Mouse (Mus musculus) urinary bladder, postnatal 4 days (tissue): ENCODE measurements around the gene Zmiz1.

Source experiments
- DNase-seq, 2 experiments: peaks; one replicate each; pipeline ENCODE4 v3.0.0; 2021 to 2022; ENCODE audit warnings: low spot score in 2 of 2

Zmiz1 gene

DNA sequence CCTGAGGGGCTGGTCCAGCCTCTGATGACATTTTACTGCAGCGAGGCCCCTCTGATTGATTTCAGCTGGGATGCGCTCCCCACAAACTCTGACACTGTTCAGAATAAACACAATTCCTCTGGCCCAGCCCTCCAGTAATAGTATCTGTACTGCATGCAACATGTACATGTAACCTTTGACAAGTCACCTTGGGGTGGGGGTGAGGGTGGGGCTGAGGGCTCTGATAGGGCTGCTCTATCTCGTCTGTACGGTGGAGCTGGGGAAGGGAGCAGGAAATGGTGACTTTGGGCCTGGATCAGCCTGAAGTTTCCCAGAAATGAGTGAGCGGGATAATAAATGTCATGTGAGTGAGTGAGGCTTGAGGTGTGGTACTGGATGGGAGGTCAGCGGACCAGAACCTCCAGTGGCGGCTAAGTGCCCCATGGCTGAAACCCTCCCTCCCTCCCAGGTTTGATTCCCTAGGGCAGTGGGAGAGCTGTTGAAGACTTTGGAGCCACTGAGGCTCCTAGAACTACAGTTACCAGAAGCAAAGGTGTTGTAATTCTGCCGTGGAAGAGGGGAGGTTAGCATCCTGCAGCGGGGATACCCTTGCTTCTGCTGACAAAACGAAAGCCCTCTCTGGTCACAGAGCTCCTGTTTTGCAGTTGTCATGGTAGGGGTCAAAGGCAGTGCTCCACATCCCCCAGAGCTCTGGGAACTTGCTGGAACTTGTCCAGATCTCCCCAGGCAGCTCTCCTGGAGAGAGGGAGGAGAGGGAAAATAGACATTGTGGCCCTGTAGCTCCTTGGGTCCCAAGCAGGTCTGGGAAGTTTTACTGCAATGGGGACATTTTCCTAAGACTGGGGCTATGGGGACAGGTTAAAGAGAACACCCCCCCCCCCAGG is 153.1 kb downstream of the Zmiz1 start:
- DNase-seq = no peak

DNA sequence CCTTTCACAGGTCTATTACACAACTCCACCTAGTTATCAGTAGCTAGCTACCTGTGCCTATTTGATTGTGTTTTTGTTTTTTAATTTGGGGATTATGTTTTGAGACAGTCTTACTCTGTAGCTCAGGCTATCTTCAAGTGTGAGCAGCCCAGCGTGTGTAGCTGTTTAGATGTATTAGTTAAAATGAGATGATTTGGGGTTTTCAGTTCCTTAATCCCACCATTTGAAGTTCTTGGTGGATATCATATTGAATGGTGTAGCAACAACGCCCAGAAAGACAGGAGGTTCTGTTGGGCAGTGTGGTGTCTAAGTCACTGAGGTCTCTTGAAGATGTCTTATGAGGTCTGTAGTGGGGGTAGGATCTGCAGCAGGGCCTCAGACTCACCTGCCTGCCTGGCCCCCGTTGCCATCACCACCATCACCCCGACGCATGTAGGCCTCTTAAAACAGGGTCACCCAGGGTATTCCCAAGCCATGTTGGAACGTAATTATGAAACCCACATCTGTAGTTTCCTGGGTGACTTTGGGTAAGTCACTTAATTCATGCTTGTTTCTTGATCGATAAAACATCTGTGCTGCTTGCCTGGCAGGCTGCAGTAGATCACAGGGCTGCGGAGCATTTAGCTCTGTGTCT is 155.1 kb downstream of the Zmiz1 start:
- no peak for DNase-seq

DNA sequence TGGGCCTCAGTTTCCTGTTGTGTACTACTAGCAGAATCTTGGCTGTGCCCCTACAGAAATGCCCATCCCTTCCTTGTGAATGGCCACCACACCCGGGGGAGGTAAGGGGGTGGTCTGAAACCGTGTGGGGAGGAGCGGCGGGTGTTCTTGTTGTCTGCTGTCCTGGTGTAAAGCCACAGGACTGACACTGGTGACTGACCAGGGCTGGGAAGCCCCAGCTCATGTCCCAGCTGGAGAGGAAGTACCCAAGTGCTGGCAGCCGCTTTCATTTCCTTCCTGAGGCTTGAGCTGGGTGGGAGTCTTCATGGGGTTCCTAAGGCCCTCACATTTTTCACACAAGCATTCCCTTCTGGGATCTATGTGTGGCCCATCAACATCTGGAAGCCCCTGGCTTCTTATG is 155.7 kb downstream of the Zmiz1 start:
- DNase-seq = no peak

DNA sequence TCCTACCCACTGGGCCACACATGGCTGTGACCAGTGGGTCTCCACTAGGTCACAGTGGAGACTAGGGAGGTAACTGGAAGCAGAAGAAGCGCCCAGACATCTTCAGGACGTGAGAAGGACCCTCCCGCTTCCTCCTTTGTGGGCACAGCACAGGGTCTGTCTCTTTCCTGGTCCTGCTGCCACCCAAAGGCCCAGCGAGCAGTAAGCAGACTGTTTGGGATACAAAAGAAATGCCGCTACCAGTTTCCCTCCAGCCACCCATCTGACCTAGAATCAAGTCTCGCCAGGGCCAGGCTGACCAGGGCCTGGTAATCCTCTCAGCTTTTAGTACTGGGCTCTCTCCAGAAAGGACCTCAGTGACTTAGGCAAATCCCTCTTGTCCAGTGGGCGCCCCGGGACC is 156.6 kb downstream of the Zmiz1 start:
- DNase-seq = no peak

DNA sequence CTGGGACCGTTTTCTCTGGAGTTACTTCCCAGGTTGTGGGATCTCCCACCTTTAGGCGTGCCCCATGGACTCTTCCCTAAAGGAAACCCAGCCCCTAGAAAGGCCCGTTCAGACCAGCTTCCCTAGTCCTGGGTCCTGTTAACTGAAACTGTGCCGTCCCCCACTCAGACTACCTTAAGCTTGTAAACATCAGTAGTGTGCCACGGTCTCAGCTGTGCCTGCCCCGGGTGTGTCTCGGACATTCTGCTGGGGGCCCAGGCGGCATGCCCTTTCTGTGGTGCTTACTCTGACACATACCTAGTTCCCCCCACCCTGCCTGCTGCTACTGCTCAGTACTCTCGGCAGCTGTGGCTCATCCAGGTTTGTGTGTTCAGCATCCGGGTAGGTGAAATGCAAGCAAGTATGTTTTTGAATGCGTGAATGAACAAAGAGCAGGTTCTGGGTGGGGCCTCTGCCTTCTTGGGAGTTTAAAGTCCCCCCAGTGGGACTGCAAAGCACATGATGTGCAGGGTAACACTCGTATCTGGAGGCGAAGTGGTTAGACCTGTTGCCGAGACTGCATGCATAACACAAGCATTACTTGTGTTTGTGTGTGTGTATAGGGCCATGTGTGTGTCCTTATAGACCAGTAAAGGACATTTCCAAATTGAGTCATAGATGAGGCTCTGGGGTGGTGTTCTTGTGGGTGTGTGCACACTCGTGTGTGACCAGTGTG is 157.2 kb downstream of the Zmiz1 start:
- no peak for DNase-seq

DNA sequence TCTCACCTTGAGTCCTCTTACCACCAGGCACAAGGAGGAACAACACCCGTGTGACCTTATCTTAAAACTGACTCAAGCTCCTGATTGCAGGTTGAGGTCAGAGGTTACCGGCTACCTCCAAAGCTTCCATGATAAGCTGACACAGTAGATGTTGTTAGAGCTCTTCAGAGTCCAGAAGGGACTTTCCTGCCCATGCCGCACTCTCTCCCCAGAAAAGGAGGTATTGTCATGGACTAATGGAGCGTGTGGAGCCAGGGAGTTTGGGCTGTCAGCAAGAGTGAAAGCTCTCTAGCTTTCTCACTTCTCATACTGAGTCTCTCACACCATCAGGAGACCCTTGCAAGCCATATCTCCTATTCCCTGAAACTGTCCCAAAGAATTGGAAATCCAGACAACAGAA is 158.3 kb downstream of the Zmiz1 start:
- DNase-seq = no peak

DNA sequence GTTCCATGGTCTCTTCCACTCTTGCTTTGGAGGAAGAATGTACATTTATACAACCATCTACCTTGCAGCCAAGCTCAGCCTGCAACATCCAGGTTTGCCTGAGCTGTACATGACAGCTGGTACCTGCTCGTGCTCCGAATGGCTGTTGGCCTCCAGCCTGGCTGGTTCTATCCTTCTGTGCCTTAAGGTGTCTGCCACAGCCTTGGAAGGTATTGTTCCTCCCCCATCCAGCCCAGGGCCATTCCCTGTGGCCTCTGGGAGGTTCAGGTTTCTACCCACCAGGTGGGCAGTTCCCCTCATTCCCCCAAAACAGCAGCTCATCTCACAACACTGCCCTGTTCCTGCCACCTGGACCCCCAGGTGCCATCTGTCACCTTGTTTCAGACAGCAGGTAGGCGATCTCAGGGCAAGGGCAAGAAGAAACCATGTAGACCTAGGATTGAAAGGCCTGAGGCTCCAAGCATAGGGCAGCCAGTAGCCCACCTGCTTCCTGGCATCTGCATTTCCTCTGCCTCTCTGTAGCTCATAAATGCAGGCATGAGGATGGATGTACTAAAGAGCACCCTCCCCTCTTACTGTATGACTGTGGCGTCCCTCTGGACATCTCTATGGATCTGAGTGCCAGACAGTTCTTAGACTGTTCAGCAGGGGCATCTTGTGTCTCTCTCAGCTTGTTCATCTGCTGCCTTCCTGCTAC is 160.2 kb downstream of the Zmiz1 start:
- no peak for DNase-seq

DNA sequence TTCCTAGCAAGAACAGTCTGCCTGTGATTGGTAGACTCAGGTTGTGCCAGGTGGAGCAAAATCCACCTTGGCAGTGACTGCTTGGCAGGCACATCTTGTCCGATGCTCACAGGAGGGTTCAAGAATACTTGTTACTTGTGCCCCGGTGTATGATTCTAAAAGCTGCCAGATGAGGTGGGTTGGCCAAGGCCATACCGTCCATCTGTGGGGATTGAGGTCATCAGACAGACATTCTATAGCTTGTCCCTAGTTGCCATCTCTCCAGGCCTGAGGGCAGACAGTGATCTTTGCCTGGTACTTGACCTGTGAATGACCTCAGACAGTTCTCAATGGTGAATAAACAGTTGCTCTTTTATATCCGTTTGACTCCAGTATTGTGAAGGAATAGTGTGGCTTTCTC is 161.8 kb downstream of the Zmiz1 start:
- DNase-seq = no peak

DNA sequence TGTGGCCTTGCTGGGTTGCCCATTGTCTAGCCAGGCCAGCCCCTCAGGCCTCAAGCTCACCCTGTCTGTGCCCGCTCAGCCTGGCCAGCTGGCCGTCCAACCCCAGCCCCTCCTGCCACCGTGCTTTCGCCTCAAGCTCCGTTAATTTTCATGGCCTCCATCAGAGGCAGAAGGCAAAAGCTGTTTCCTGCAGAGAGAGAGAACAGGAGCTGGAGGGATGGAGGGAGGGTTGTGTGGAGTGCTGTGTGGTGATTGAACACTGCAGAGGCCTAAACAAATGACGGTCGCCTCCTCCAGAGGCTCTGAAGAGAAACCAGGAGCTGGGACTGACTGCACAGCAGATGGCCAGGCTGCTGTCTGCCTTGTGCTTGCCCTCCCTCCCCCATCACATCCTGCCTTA is 164.7 kb downstream of the Zmiz1 start:
- no peak for DNase-seq

DNA sequence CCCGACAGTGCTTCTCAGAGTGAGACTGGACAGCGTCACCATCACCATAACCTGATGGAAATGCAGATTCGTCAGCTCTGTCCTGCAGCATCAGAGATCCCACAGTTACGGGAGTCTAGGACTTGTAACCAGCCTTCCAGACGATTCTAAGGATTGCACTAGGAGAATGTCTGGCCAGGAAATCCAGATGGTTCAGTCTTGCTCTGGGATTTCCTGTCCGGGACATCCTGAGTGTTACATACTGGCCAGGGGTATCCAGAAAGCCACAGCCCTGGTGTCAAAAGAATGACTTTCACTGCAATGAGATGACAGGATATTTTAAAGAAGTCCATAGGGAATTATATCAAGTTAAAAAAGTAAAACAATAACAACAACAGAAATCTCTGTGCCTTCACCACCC is 165.7 kb downstream of the Zmiz1 start:
- DNase-seq = no peak

DNA sequence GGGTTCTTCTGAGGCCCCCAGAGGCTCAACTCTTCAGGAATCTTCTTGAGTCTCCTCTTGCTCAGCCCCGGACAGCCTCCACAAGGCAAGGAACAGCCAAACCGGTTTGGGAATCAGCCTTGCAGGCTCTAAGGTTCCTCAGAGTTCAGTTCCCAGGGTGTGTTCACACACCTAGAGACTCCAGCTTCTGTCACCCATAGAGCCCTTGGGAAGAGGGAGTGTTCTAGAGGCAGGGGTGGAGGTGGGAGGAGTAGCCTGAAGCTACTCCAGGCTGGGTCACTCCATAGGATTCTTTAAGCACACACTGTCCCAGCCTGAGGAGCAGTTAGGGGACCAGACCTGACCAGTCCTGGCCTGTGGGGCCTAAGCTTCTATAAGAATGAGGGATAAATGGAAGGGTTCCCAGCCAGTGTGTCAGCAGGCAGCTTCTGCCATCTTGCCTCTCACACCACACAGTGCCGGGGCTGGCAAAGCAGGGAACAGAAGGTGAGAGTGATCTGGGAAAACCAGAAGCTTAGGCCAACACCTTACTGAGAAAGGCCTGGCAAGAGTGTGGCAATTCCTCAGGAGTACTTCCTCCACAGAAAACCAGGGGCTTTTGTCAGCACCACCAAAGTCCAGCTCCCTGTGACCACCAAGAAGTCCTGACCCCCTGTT is 168.7 kb downstream of the Zmiz1 start:
- no peak for DNase-seq

DNA sequence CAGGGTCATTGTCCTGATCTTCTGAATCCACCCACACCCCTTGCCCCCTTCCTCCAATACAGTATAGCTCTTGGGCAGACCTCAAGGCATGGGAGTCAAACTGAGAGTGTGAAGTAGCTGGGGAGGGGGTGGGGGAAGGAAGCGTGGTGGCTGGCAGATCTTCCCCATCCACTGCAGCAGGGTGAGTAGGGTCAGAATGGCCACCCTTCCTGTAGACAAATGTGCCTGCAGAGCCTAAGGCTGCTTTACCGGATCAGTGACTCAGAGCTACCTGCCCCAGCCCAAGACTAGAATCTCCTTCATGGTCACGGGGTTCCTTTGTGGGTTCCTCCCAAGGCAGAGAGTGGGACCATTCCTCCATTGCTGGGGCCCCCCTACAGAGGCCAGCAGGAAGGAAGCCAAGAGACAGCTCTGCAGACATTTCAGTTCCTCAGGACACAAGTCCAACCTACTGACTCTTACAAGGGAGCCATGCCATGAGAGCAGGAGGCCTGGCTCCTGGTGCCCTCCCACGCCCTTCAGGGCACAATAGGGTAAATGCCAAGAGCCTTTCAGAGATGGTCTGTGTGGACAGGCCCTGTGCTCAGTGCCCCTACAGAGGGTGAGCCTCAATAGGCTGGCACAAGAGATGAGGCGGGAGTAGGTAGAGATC is 169.6 kb downstream of the Zmiz1 start:
- no peak for DNase-seq

DNA sequence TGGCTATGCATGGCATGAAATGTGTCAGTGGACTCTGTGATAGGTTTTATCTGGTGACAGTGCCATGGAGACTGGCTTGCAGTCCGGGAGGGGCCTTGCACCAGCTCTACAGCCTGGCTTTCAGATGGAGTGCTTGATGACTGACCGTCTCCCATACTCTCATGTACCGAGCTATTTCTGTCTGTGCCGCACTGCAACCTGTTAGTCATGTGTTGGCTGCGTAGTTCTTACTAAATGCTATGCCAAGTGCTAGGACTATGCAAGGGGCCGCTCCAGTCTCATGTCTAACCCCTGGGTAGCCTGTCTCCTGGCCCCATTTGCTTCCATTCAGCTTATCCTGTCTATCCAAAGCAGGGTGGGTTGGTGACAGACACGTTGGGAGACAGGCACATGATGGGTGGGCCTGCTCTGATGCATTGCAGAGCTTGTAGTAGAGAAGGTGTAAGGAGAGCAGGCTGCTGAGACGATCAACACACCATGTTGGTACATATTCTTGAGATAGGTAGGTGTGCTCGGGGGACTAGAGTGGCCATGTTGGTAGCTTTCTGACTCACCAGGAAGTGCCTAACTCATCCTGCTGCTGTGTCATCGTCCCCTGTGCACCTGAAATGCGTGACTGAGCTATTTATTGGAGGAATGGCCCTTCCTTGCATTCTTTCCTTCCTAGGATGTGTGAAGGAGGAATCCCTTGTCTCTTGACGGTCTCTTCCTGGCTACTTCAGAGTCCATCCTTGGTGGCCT is 171.1 kb downstream of the Zmiz1 start:
- no peak for DNase-seq

DNA sequence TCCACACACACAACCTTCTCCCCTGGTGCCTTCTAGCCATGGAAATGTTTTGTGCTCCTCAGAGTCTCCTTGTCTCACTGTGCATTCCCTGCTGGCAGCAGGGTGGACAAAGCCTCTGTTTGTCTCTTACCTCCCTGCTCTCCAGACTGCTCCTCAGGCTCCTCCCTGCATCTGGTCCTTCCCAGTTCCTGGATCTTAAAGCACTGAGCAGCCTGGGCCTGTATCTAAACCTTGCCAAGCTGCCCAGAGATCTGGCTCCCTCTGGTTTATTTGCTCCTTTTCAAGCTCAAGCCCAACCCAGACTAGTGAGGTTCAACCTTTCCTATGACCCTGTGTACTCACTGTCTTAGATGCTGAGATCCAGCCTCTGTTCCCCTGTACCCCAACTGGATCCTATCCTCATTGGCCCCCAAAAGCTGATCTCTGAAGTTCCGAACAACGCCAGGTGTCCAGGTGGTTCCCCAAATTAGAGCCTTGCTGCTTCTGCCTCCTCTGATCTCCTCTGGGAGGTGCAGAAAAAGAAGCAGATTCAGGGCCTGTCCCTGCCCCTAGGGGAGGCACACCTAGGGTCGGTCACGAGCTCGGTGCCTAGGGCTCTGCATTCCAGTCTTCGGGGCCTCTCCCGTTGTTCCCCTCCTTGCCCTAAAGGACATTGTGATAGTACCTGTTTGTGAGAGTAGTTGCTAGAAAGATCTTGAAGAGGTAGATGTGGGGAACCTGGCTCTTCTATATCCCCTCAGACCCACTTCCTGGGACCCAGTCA is 171.8 kb downstream of the Zmiz1 start:
- no peak for DNase-seq

DNA sequence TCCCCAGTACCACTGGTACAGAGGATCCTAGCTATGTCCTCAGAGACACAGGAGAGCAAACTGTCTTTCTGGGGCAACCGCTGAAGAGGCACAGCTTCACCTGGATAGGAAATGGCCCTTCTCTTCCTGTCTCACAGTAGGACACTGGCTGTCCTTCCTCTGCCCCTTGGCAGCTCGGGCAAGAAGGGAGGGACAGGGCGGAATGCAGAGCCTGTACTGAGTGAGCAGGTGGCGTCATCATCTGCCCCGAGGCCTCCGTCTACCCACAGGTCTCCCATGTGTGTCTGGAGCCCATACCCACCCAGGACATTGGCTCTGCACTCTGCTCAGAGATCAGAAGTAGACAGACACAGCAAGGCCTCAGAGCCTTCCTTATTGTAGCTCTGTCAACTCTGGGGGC is 172.5 kb downstream of the Zmiz1 start:
- no peak for DNase-seq

DNA sequence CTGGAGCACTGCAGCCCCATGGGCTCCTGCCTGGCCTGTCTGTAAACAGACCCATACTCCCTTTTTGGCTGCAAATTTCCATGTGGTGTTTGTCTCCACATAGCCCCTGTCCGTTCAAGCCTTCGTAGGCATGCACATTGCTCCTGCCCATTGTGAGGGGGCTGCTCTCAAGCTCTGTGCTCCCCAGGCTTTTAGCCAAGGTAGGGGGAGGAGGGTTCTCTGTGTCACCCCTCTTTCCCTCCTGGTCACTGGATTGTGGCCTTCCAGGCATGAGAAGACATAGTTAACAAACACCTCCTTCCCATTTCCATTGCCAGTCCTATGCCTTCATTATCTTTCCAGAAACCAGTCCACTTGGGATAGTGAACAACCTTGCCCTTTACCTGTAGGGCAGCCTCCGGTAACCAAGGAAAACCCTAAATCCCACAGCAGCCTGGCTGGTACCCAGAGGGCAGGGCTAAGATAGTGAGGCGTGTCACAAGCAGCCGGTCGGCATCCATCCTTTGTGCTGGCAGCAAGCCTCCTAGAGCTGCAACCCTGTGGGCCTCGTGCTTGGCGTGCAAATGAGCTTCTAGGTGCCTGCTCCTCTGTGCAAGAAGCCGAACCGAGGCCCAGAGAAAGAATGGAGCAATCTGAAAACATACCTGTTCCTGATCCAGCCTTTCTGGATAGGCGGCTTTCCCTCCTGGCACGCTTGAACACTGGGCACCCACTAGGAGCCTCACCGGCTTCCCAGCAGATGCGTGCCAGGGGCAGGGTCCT is 174.7 kb downstream of the Zmiz1 start:
- DNase-seq = no peak

DNA sequence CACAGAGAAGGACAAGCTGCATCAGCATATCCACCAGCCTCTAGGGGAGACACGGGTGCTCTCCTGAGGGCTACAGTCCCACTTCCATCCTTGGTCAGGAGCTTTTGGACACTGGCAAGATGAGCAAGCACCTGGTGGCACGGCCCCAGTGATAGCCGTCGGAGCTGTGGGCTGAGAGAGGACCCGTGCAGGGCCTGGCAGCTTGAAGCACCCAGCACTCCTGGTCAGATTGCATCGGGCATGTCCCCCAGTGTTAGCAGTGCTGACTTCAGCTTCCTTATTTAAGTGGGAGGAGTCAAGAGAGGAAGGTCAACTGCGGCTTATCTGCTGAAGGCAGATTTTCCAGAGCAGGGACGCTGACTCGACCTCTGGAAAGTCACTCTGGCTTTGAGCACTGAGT is 175.3 kb downstream of the Zmiz1 start:
- DNase-seq = no peak

DNA sequence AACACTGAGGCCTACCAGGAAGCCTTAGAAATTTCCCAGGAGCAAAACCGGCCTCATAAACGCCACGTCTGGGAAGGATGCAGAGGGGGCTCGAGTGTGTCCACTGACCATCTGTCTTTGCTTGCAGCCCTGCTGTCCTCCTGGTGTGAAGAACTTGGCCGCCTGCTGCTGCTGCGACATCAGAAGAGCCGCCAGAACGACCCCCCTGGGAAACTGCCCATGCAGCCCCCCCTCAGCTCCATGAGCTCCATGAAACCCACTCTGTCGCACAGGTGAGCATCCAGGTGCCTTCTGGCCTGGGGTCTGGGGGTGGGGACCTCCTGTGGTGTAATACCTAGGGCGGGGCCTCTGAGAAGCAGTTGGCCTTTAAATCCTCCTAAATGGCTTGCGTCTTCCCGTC is 176.8 kb downstream of the Zmiz1 start:
- no peak for DNase-seq

DNA sequence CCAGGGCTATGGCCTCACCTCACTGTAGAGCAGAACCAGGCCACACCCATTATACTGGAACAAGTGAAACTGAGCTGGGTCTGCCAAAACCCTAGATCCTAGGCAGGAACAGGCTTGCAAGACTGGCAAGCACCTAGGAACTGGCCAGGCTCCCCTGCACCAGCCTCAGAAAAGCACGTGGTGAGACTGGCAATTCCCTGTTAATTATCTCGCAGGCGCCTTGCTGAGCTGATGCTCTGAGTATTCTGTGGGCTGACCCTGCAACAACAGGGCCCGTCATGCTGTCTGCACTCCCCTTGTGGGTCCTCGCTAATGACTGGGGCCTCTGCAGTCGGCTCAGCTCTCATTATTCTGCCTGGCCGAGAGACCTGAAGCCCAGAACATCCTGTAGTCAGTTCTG is 177.3 kb downstream of the Zmiz1 start:
- DNase-seq = no peak
